Mouse (Mus musculus): Measurements from ENCODE around the gene Kif1bp.

DNA sequence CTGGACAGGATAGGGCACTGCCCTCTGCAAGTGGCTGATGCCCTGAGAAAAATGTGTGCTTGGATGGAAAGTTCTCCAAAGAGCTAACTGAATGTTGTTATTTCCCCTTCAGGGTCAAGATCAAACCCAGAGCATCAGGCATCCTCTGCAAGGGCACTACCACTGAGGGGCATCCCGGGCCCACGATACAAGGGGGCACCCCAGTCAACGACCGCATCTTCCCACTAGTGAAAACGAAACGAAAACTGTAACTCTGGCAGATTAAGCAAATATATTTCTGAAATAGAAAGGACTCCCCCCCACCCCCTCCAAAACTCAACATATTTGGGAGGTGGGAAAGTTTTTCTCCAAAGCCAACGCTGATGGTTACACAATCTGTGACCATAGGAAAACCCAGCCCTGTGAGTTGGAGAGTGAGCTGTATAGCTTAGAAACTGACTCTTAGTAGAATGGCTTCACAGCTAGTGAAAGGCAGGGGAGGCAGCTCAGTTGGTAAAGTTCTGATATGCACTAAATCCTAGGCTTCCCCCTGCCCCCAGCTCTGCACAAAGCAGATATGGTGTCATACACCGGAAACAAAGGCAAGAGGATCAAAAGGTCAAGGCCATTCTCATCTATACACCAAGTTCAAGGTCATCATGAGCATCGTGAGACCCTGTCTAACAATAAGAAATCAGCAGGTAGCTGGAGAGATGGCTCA lies 77.2 kb downstream of the Kif1bp start:
- TF ChIP-seq POLR2A (IDR thresholded peaks at IDR 0.05; ENCODE audit: low read depth, low read length) = no peak
- TF ChIP-seq CTCF (IDR thresholded peaks at IDR 0.05; ENCODE audit: extremely low read depth, insufficient read depth, insufficient read length, insufficient replicate concordance) = no peak

All from spleen, adult 2 months (tissue).